Mouse (Mus musculus) intestine, embryonic 16.5 days (tissue): Measurements from ENCODE around the gene Spag8. TPM values are rescaled to one million over a fixed set of nuclear protein-coding genes. Genes with fewer than 3 reads are reported as not detected.

ENCODE experiments used
- ATAC-seq: fragments of 200-750 bp; cut with Nextera tagmentation; 2 replicates; pipeline ENCODE4 v1.8.0; 2017; ENCODE audit warnings: moderate TSS enrichment, moderate library complexity
- H3K27ac ChIP-seq: fragments of 300-500 bp; sonication (generic); 2 replicates; pipeline ENCODE4 v1.5.1; 2014; ENCODE audit warnings: mild to moderate bottlenecking, low read length
- H3K27me3 ChIP-seq: fragments of 300-500 bp; sonication (generic); replicated peaks from 2 replicates; pipeline ENCODE4 v1.6.1; 2014; ENCODE audit warnings: low read length, control low read depth, mixed read lengths; ENCODE audit not compliant: control insufficient read depth, insufficient read depth
- H3K36me3 ChIP-seq: fragments of 300-500 bp; sonication (generic); 2 replicates; pipeline ENCODE4 v1.6.1; 2014; ENCODE audit warnings: low read length, control low read depth; ENCODE audit not compliant: control insufficient read depth, insufficient read depth
- H3K4me1 ChIP-seq: fragments of 300-500 bp; sonication (generic); 2 replicates; pipeline ENCODE4 v1.6.1; 2014; ENCODE audit warnings: low read length, control low read depth, mixed read lengths; ENCODE audit not compliant: control insufficient read depth, insufficient read depth
- H3K4me2 ChIP-seq: fragments of 300-500 bp; sonication (generic); 2 replicates; pipeline ENCODE4 v1.6.1; 2014; ENCODE audit warnings: low read depth, low read length, control low read depth
- H3K4me3 ChIP-seq: fragments of 300-500 bp; sonication (generic); 2 replicates; pipeline ENCODE4 v1.5.1; 2014; ENCODE audit warnings: mild to moderate bottlenecking, low read length
- H3K9ac ChIP-seq: fragments of 300-500 bp; sonication (generic); 2 replicates; pipeline ENCODE4 v1.6.1; 2014; ENCODE audit warnings: low read depth, low read length
- H3K9me3 ChIP-seq: fragments of 300-500 bp; sonication (generic); 2 replicates; pipeline ENCODE4 v1.6.1; 2016; ENCODE audit warnings: low read length, control low read depth; ENCODE audit not compliant: control insufficient read depth
- WGBS: fragments of 180-500 bp; shearing (Covaris S2); extraction: QIAGEN DNeasy Blood & Tissue Kit; methylation state at CpG from one replicate; pipeline ENCODE4 v1.1.7; 2014; 5-methylcytosine and 5-hydroxymethylcytosine counted together
- polyA plus RNA-seq: library from polyadenylated mRNA; unstranded; fragments of >200 nt; fragmentation: Nextera tagmentation; extraction: Ambion mirVana; gene quantifications from 2 replicates; pipeline ENCODE4 v1.2.1, GENCODE M21; 2015

The Spag8 gene
- 0.60 and 1.3 TPM in 2 replicates for polyA plus RNA-seq

DNA sequence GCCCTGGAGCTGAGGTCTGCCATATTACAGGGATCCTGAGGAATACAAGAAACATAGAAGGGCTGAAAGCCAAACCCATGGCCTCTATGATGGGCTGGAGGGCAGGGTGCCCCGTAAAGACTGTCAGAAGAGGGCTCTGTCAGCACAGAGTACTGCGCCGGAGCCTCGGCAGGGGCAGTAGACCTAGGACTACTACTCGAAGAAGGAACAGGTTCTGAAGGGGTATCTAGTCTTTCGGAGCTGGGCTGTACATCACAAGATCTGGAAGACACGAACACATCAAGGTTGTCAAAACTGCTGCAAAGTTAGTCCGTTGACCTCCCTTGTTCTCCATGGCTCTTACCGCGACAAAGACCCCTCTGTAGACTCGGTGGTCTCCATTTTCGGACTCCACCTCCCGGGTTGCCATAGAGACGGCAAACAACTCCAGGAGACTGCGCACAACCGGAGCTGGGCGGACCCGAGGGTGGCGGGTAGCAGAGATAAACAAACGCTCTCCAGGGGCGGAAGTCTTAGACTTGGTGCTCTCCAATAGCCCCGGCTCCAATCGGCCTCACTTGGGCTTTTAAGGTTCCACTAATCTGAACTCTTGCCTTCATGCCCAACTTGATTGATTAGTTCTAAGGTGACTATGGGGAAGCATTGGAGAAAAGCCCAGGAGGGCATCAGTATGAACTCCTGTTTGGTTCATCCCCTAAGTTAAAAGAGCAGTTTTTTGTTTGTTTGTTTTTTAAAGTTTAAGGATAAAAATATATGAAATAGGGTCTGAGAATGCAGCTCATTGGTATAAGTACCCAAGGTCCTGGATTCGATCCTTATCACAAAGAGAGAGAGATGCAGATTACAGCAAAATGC lies at the start of gene Spag8:
Gene Spag8, minus strand, starts transcription at position 434 of the 855 bp plus-strand sequence.
- peaks cover 9% of the 10 kb centered on the region for H3K9me3 ChIP-seq
- no peak for ATAC-seq
- peak within 1 kb of the TSS; percentile 45 for H3K4me2 ChIP-seq
- H3K4me1 ChIP-seq: peaks cover 8% of the 10 kb centered on the region
- 14% methylated on average over 24 of the region's 24 CpGs for WGBS
- H3K36me3 ChIP-seq: peaks cover 6% of the 10 kb centered on the region
- no peaks in the 10 kb centered on the region for H3K27me3 ChIP-seq
- H3K9ac ChIP-seq: no peak within 1 kb of the TSS
- H3K27ac ChIP-seq: no peak within 1 kb of the TSS
- H3K4me3 ChIP-seq: peak within 1 kb of the TSS; percentile 23; the same call in 1 of the 2 replicates

DNA sequence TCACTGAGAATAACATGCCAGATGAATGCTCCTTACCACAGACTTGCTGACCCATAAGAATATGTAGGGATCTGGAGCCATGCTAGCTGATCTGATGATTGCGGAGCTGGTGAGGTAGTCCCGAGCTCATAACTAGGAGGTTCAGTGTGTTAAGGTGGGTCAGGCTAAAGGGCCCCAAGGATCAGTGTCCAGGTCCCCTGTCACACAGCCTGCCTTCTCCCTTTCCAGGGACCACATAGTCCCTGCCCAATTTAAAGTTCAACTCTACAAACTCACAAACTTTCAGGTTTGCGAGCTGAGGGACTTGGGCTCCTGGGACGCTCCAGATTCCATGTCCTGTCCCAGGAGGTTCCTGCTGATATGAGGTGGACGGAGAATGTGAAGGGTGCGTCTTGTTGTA lies 47.3 kb upstream of the Spag8 start, which contains the start of gene Olfr70:
Gene Olfr70, minus strand, starts transcription at position 101 of the 400 bp plus-strand sequence.
- no peak for ATAC-seq
- Histone ChIP-seq H3K27me3 (no peaks in the 10 kb centered on the region), H3K4me1 (0 out of 2 replicates have a peak, but pooled peaks cover under 1% of the 10 kb centered on the region), H3K9me3 (no peaks in the 10 kb centered on the region), H3K9ac (no peak within 1 kb of the TSS), H3K4me3 (no peak within 1 kb of the TSS), H3K4me2 (no peak within 1 kb of the TSS), H3K36me3 (no peaks in the 10 kb centered on the region), H3K27ac (no peak within 1 kb of the TSS)
- 78% methylated on average over 6 of the region's 6 CpGs for WGBS

DNA sequence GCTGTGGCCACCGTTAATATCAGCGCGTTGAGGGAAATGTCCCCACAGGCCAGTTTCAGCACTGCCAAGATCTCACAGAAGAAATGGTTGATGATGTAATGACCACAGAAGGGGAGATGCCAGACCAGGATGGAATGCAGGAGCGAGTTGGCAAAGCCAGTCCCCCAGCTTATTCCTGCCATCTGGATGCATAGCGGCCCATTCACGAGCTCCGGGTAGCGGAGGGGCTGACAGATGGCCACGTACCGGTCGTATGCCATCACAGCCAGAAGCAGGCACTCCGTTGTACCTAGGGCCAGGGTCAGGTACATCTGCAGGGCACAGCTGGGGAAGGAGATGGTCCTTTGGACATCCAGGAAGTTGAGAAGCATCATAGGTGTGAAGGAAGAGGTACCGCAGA lies 43.2 kb upstream of the Spag8 start:
- 90% methylated on average over 13 of the region's 13 CpGs for WGBS
- Histone ChIP-seq H3K4me1 (peaks cover 7% of the 10 kb centered on the region; the same call in 1 of the 2 replicates), H3K27me3 (no peaks in the 10 kb centered on the region), H3K27ac (no peak overlapping the region), H3K36me3 (no peaks in the 10 kb centered on the region), H3K9ac (no peak overlapping the region), H3K4me3 (no peak overlapping the region), H3K9me3 (no peaks in the 10 kb centered on the region), H3K4me2 (no peak overlapping the region)
- ATAC-seq: no peak

DNA sequence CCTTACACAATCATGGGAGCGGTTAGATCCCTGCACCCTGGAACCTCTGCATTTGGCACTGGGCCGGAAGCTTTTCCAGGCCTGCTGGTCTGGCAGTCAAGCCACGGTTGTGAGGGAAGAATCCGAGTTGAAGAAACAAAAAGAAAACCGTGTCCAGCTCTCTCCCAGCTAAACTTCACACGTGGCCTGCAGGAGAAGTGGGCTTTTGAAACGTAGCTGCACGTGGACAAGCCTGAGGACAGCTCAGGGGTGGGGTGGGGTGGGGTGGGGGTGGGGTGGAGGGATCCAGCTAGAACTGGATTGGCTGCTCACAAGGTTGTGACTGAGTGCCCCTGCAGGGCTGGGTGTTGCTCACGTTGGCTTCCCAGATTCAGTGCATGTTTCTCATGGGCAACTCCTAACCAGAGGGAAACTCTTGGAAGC lies 41.9 kb upstream of the Spag8 start:
- H3K4me2 ChIP-seq: no peak overlapping the region
- no peak overlapping the region for H3K9ac ChIP-seq
- H3K27ac ChIP-seq: no peak overlapping the region
- no peaks in the 10 kb centered on the region for H3K36me3 ChIP-seq
- WGBS: 23% methylated on average over 9 of the region's 9 CpGs
- peaks cover 7% of the 10 kb centered on the region; the same call in 1 of the 2 replicates for H3K4me1 ChIP-seq
- H3K9me3 ChIP-seq: no peaks in the 10 kb centered on the region
- H3K27me3 ChIP-seq: no peaks in the 10 kb centered on the region
- H3K4me3 ChIP-seq: no peak overlapping the region
- ATAC-seq: peak; percentile 81

DNA sequence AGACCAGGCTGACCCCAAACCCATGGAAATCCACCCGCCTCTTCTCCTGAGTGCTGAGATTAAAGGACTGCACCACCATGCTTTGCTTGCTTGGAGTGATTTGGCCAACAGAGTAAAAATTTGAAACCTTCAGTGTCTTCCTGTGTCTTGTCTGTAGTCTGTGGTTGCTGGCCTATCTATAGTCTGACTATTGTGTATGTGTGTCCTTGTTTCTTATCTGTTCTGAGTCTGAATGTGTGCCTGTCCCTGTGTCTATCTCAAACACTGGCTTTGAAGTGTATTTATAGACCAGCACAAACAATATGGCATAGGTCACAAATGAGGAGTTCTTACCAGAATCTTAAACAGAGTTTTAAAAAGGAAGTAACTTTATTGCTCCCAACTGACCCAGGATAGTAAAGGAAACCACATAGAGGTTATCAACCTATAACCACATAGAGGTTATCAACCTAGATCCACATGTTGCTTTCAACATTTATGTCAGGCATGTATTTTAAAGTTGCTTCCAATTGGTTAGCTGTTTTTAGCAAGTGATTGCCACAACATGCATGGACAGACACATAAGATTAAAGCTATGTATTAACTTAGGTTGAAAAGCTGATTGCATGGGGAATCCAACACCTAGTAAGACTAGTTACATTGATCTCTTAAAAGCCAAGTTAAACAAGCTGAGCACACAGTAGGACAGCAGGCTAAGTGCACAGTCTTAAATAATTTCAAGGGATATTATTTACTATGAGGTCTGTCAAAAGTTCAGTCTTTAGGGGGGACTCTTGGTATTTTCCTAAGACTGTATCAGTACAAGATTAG lies 41.2 kb upstream of the Spag8 start:
- WGBS: 88% methylated on average over 1 of the region's 1 CpGs
- Histone ChIP-seq H3K9me3 (no peaks in the 10 kb centered on the region), H3K9ac (no peak overlapping the region), H3K4me1 (peaks cover 7% of the 10 kb centered on the region; the same call in 1 of the 2 replicates), H3K36me3 (no peaks in the 10 kb centered on the region), H3K27me3 (no peaks in the 10 kb centered on the region), H3K4me3 (no peak overlapping the region), H3K27ac (no peak overlapping the region), H3K4me2 (no peak overlapping the region)
- ATAC-seq: no peak; the same call in 1 of the 2 replicates

DNA sequence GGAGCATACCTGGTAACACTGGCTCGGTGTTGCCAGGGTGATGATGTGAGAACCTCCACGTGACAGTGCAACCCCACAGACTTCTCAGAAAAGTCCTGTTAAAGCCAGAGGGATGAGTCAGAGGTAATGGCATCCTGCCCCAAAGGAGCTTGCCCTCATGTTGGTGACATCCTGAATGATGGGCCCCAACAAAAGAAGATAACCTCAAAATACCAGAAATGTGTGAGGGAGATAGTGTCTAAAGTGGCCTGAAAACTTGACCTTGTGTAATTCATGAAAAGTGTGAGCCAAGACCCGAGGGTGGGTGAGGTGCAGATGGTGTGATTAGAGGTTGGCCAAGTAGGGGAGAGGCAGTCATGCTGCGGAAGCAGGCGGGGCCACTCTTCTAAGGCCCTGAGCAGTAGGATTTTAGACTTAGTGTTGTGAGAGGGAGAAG lies 40.4 kb upstream of the Spag8 start:
- Histone ChIP-seq H3K27me3 (no peaks in the 10 kb centered on the region), H3K27ac (no peak overlapping the region), H3K4me3 (no peak overlapping the region), H3K9ac (no peak overlapping the region), H3K36me3 (no peaks in the 10 kb centered on the region), H3K4me1 (peaks cover 7% of the 10 kb centered on the region; the same call in 1 of the 2 replicates), H3K9me3 (no peaks in the 10 kb centered on the region), H3K4me2 (no peak overlapping the region)
- ATAC-seq: no peak
- WGBS: 68% methylated on average over 5 of the region's 5 CpGs

DNA sequence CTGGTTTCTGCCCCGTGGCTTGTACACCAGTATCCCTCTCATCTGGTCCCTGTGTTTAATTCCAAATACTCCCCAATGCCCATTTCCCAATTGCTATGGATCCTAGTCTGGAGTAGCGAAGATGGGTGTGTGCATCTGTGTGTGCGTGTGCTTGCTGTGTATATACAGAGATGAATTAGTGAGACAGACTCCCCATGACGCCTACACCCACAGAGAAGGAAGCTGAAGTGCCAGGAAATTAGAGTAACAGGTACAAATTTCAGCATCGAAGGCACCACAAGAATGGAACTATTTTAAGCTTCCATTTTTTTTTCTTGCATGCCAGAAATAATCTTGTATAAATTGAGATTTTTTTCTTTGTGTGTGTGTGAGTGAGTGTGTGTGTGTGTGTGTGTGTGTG lies 37.6 kb upstream of the Spag8 start:
- H3K4me3 ChIP-seq: no peak overlapping the region
- no peak overlapping the region for H3K27ac ChIP-seq
- H3K9ac ChIP-seq: no peak overlapping the region
- WGBS: 80% methylated on average over 5 of the region's 5 CpGs
- H3K4me1 ChIP-seq: peaks cover 7% of the 10 kb centered on the region; the same call in 1 of the 2 replicates
- no peaks in the 10 kb centered on the region for H3K36me3 ChIP-seq
- H3K4me2 ChIP-seq: no peak overlapping the region
- no peaks in the 10 kb centered on the region for H3K9me3 ChIP-seq
- H3K27me3 ChIP-seq: no peaks in the 10 kb centered on the region
- ATAC-seq: no peak

DNA sequence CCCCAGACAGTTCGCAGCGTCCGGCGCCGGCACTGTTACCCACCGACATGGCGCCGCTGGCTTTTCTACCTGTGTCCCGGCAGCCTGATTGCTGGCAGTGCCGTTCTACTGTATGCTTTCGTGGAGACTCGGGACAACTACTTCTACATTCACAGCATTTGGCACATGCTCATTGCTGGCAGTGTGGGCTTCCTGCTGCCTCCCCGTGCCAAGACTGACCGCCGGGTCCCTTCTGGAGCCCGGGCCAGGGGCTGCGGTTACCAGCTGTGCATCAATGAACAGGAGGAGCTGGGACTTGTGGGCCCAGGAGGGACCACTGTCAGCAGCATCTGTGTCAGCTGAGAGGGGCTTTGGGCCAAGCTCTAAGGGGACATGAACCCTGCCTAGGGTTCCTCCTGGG lies 36.6 kb upstream of the Spag8 start:
- no peak overlapping the region for H3K27ac ChIP-seq
- no peak overlapping the region for H3K4me2 ChIP-seq
- no peaks in the 10 kb centered on the region; the same call in 1 of the 2 replicates for H3K4me1 ChIP-seq
- no peaks in the 10 kb centered on the region for H3K27me3 ChIP-seq
- H3K9ac ChIP-seq: no peak overlapping the region
- no peaks in the 10 kb centered on the region for H3K9me3 ChIP-seq
- WGBS: 92% methylated on average over 17 of the region's 17 CpGs
- no peaks in the 10 kb centered on the region for H3K36me3 ChIP-seq
- ATAC-seq: no peak
- no peak overlapping the region for H3K4me3 ChIP-seq

DNA sequence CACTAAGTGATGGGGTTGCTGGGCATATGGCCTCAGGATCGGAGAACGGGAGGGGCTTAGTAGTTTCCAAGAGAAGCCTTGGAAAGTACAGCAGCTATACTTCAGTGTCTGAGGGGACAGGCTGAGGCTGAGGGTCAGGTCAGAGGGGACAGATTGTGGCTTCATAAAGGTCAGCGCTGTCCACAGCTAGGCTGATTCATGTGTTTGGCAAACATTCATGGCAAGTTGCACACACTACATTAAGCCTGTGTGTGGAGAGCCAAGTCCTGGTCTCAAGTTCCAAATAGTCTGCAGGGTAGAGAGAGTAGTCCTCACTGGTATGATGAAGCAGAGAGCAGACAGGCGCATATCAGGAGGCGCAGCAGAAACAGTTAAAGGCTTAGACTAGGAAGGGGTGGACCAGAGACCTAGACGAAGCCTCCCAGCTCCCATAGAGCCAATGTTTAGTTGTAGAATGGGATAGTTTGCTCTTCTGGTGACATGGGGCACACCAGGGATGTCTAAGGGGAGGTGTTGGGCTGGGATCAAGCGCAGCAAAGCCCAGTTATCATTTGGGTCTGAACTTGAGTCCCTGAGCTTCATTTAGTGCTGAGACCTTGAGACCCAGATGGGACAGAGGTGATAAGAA lies 26.1 kb upstream of the Spag8 start:
- Histone ChIP-seq H3K9ac (no peak overlapping the region), H3K4me2 (no peak overlapping the region), H3K4me3 (no peak overlapping the region), H3K4me1 (no peaks in the 10 kb centered on the region; the same call in 1 of the 2 replicates), H3K36me3 (no peaks in the 10 kb centered on the region), H3K9me3 (no peaks in the 10 kb centered on the region), H3K27me3 (no peaks in the 10 kb centered on the region), H3K27ac (no peak overlapping the region)
- 81% methylated on average over 7 of the region's 7 CpGs for WGBS
- no peak for ATAC-seq
